Mouse (Mus musculus) macrophage (primary cell): Measurements from ENCODE around the gene Cenpm. TPM values are rescaled to one million over a fixed set of nuclear protein-coding genes. Genes with fewer than 3 reads are reported as not detected.

Experiments used
- H3K27ac ChIP-seq: fragments of 350-480 bp; formaldehyde crosslinking; 2 replicates; pipeline ENCODE4 v1.9.0; 2021
- H3K36me3 ChIP-seq: fragments of 350-480 bp; formaldehyde crosslinking; 2 replicates; pipeline ENCODE4 v1.9.0; 2021; ENCODE audit errors: inconsistent target
- H3K4me3 ChIP-seq: fragments of 350-480 bp; formaldehyde crosslinking; 2 replicates; pipeline ENCODE4 v1.9.0; 2021; ENCODE audit errors: inconsistent target
- H3K79me2 ChIP-seq: fragments of 350-480 bp; formaldehyde crosslinking; 2 replicates; pipeline ENCODE4 v1.9.0; 2021; ENCODE audit errors: inconsistent target
- WGBS: methylation state at CpG from one replicate; pipeline ENCODE4 v1.1.7; 2026; ENCODE audit warnings: inconsistent platforms; ENCODE audit not compliant: missing documents; 5-methylcytosine and 5-hydroxymethylcytosine counted together
- polyA plus RNA-seq: library from polyadenylated mRNA; stranded (reverse); fragments of 250-400 nt; gene quantifications from 3 replicates; pipeline ENCODE4 v1.2.4, GENCODE M21; 2018; ENCODE audit warnings: inconsistent platforms

The Cenpm gene
- polyA plus RNA-seq, 1 experiment from 2014 or later, result 0.76 TPM

- Histone ChIP-seq H3K36me3 (no peaks in the 10 kb centered on the region), H3K79me2 (no peaks in the 10 kb centered on the region), H3K4me3 (no peak overlapping the region), H3K27ac (no peak overlapping the region)
- WGBS, result 84% methylated on average over 4 of the region's 4 CpGs
Observed at GRCm38 (mm10) chr15:82213222-82213621, 31.3 kb downstream of the Cenpm start.

GRCm38 (mm10) chr15:82212752-82213063, 31.8 kb downstream of the Cenpm start, which contains the start of gene Shisa8:
Shisa8 (minus strand) TSS chr15:82212815.
- Histone ChIP-seq H3K36me3 (no peaks in the 10 kb centered on the region), H3K27ac (no peak within 1 kb of the TSS), H3K4me3 (no peak within 1 kb of the TSS), H3K79me2 (no peaks in the 10 kb centered on the region)
- WGBS, result 1% methylated on average over 34 of the region's 34 CpGs

GRCm38 (mm10) chr15:82211911-82212751, 32.4 kb downstream of the Cenpm start:
- Histone ChIP-seq H3K27ac (no peak overlapping the region), H3K79me2 (no peaks in the 10 kb centered on the region), H3K36me3 (no peaks in the 10 kb centered on the region), H3K4me3 (no peak overlapping the region)
- WGBS, result under 1% methylated on average over 104 of the region's 112 CpGs

- Histone ChIP-seq H3K27ac (no peak overlapping the region), H3K79me2 (no peaks in the 10 kb centered on the region), H3K4me3 (no peak overlapping the region), H3K36me3 (peaks cover 6% of the 10 kb centered on the region; the same call in 1 of the 2 replicates)
- WGBS, result 6% methylated on average over 11 of the region's 11 CpGs
Observed at GRCm38 (mm10) chr15:82211281-82211680, 33.3 kb downstream of the Cenpm start.

GRCm38 (mm10) chr15:82210801-82211200, 33.7 kb downstream of the Cenpm start:
- H3K79me2 ChIP-seq, result no peaks in the 10 kb centered on the region
- H3K4me3 ChIP-seq, result no peak overlapping the region
- no peak overlapping the region for H3K27ac ChIP-seq
- WGBS, result 67% methylated on average over 1 of the region's 1 CpGs
- H3K36me3 ChIP-seq, result peaks cover 11% of the 10 kb centered on the region

GRCm38 (mm10) chr15:82209295-82210050, 35.1 kb downstream of the Cenpm start:
- WGBS, result 91% methylated on average over 12 of the region's 13 CpGs
- peaks cover 24% of the 10 kb centered on the region for H3K36me3 ChIP-seq
- no peak overlapping the region for H3K4me3 ChIP-seq
- no peak overlapping the region for H3K27ac ChIP-seq
- H3K79me2 ChIP-seq, result no peaks in the 10 kb centered on the region

GRCm38 (mm10) chr15:82208307-82208706, 36.2 kb downstream of the Cenpm start:
- H3K4me3 ChIP-seq, result no peak overlapping the region
- no peaks in the 10 kb centered on the region for H3K79me2 ChIP-seq
- H3K27ac ChIP-seq, result no peak overlapping the region
- H3K36me3 ChIP-seq, result peaks cover 35% of the 10 kb centered on the region
- WGBS, result 92% methylated on average over 8 of the region's 8 CpGs

GRCm38 (mm10) chr15:82207504-82208219, 36.9 kb downstream of the Cenpm start:
- H3K79me2 ChIP-seq, result no peaks in the 10 kb centered on the region
- WGBS, result 94% methylated on average over 28 of the region's 30 CpGs

GRCm38 (mm10) chr15:82207105-82207459, 37.5 kb downstream of the Cenpm start:
- peaks cover 46% of the 10 kb centered on the region for H3K36me3 ChIP-seq
- 92% methylated on average over 22 of the region's 34 CpGs for WGBS

More at GRCm38 (mm10) chr15:82207504-82208219, 36.9 kb downstream of the Cenpm start:
- Histone ChIP-seq H3K36me3 (peaks cover 41% of the 10 kb centered on the region), H3K4me3 (no peak overlapping the region), H3K27ac (no peak overlapping the region)

GRCm38 (mm10) chr15:82206365-82207104, 38.0 kb downstream of the Cenpm start:
- 87% methylated on average over 8 of the region's 9 CpGs for WGBS
- H3K27ac ChIP-seq, result no peak overlapping the region
- no peaks in the 10 kb centered on the region for H3K79me2 ChIP-seq
- no peak overlapping the region for H3K4me3 ChIP-seq
- peaks cover 52% of the 10 kb centered on the region for H3K36me3 ChIP-seq

More at GRCm38 (mm10) chr15:82207105-82207459, 37.5 kb downstream of the Cenpm start:
- Histone ChIP-seq H3K4me3 (no peak overlapping the region), H3K79me2 (no peaks in the 10 kb centered on the region), H3K27ac (no peak overlapping the region)

- Histone ChIP-seq H3K36me3 (peaks cover 63% of the 10 kb centered on the region), H3K27ac (no peak overlapping the region), H3K4me3 (no peak overlapping the region), H3K79me2 (no peaks in the 10 kb centered on the region)
- 80% methylated on average over 10 of the region's 10 CpGs for WGBS
Observed at GRCm38 (mm10) chr15:82204680-82205371, 39.7 kb downstream of the Cenpm start.

GRCm38 (mm10) chr15:82203611-82204351, 40.8 kb downstream of the Cenpm start:
- WGBS, result 95% methylated on average over 20 of the region's 20 CpGs
- Histone ChIP-seq H3K27ac (no peak overlapping the region), H3K79me2 (no peaks in the 10 kb centered on the region), H3K4me3 (no peak overlapping the region), H3K36me3 (peaks cover 63% of the 10 kb centered on the region)

- Histone ChIP-seq H3K4me3 (no peak overlapping the region), H3K36me3 (peaks cover 63% of the 10 kb centered on the region), H3K27ac (no peak overlapping the region), H3K79me2 (no peaks in the 10 kb centered on the region)
- 98% methylated on average over 10 of the region's 10 CpGs for WGBS
Observed at GRCm38 (mm10) chr15:82203090-82203489, 41.5 kb downstream of the Cenpm start.
